In the genomic region with DNA sequence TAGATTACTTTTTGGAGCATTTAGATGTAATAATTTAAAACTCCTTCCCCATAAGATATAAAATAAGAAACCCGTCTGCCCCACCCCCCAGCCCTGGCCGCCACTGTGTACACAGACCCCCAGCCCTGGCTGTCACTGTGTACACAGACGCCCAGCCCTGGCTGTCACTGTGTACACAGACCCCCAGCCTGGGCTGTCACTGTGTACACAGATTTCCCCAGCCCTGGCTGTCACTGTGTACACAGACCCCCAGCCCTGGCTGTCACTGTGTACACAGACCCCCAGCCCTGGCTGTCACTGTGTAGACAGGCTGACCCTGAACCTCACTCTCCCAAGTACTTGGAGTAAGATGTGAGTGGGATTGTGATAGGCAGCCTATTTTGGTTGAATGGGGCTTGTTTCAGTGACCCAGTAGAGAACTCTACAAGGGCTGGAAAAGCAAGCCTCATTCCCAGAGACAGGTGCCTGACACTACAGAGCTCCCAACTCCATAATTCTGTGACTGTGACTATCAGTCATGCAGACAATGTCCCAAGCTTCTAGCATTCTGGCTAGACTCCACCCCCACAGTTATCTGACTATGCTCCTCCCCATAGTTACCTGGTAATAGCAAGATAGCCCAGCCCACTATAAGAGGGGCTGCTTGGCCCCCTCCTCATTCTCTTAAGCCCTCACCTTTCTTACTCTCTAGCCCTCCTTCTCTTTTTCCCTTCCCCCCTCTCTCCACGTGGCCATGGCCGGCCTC, we compare ENCODE assay signal across 16 mouse cellular contexts.
DNase-seq lines count a peak whose midpoint lies in the region; ATAC-seq and TF ChIP-seq lines count a peak whose summit lies in the region.
"Had no signal": no experiment of that assay in that cellular context is flagged by ENCODE, and none has a peak within 500 bp of the region (broad histone marks: within the 10 kb centered on the region; RNA-seq: fewer than 3 reads in every experiment).

No protein-coding gene starts in this region.

- no peak for TF ChIP-seq EP300 in liver, embryonic 14.5 days (IDR thresholded peaks at IDR 0.05; ENCODE audit: low read depth)

- no peak for DNase-seq in forebrain, embryonic 14.5 days (ENCODE audit: low spot score)
- DNase-seq in forebrain, postnatal 0 days: no peak
- no peak for DNase-seq in liver, embryonic 11.5 days (ENCODE audit: low spot score)
- DNase-seq in liver: no peak
- DNase-seq in hindbrain, embryonic 14.5 days (ENCODE audit: low spot score): no peak
- no peak for DNase-seq in liver, embryonic 14.5 days (ENCODE audit: low read depth in 3 of 3, low spot score in 3 of 3)
- DNase-seq in cerebellum, postnatal 4 days (ENCODE audit: low spot score in 2 of 2): no peak
- no peak for DNase-seq in cerebellum, postnatal 36 days
- DNase-seq: gastrocnemius, postnatal 14 days; kidney, adult 9 months; layer of hippocampus, adult 9-11 months had no signal

- H3K27me3 ChIP-seq in forebrain, embryonic 14.5 days (replicated peaks; ENCODE audit: control insufficient read depth, insufficient read depth, low read length): no peaks in the 10 kb centered on the region
- no peaks in the 10 kb centered on the region for H3K27me3 ChIP-seq in forebrain, postnatal 0 days (ENCODE audit: insufficient read depth, low read length)
- no peaks in the 10 kb centered on the region for H3K27me3 ChIP-seq in liver, embryonic 11.5 days (replicated peaks; ENCODE audit: control insufficient read depth, insufficient read depth, low read length)
- H3K27me3 ChIP-seq in hindbrain, embryonic 14.5 days (ENCODE audit: control insufficient read depth, insufficient read depth, low read length): no peaks in the 10 kb centered on the region
- no peaks in the 10 kb centered on the region; the same call in 1 of the 2 replicates for H3K27me3 ChIP-seq in liver, embryonic 14.5 days (ENCODE audit: control insufficient read depth, insufficient read depth, low read length)
- H3K27me3 ChIP-seq: neural tube, embryonic 15.5 days; stomach, embryonic 15.5 days had no signal

- H3K4me1 ChIP-seq in forebrain, embryonic 14.5 days (ENCODE audit: control insufficient read depth, insufficient read depth, low read length): no peaks in the 10 kb centered on the region
- no peaks in the 10 kb centered on the region for H3K4me1 ChIP-seq in forebrain, postnatal 0 days (ENCODE audit: insufficient read depth)
- no peaks in the 10 kb centered on the region for H3K4me1 ChIP-seq in liver, embryonic 11.5 days (replicated peaks; ENCODE audit: control insufficient read depth, insufficient read depth, low read length)
- no peaks in the 10 kb centered on the region for H3K4me1 ChIP-seq in hindbrain, embryonic 14.5 days (replicated peaks; ENCODE audit: control insufficient read depth, insufficient read depth, low read length)
- peaks cover 0 to 6% of the 10 kb centered on the region in 2 experiments; a peak in 1 of 4 replicates for H3K4me1 ChIP-seq in liver, embryonic 14.5 days (replicated peaks; ENCODE audit: control insufficient read depth in 2 of 2, insufficient read depth in 2 of 2, low read length in 1 of 2)
- H3K4me1 ChIP-seq: heart, embryonic 13.5 days; neural tube, embryonic 15.5 days; stomach, embryonic 15.5 days had no signal

- no peak overlapping the region for H3K27ac ChIP-seq in forebrain, embryonic 14.5 days (ENCODE audit: low read depth, low read length)
- H3K27ac ChIP-seq in forebrain, postnatal 0 days (ENCODE audit: low read depth, low read length): no peak overlapping the region
- no peak overlapping the region for H3K27ac ChIP-seq in liver, embryonic 11.5 days (ENCODE audit: low read depth, low read length)
- H3K27ac ChIP-seq in hindbrain, embryonic 14.5 days: no peak overlapping the region
- H3K27ac ChIP-seq in liver, embryonic 14.5 days: no peak overlapping the region
- H3K27ac ChIP-seq: heart, embryonic 13.5 days; left cerebral cortex, adult 2 months; neural tube, embryonic 15.5 days; stomach, embryonic 15.5 days had no signal

- no peak overlapping the region for H3K9ac ChIP-seq in forebrain, embryonic 14.5 days (ENCODE audit: low read length)
- H3K9ac ChIP-seq in forebrain, postnatal 0 days: no peak overlapping the region
- no peak overlapping the region for H3K9ac ChIP-seq in liver, embryonic 11.5 days (ENCODE audit: low read depth, low read length)
- H3K9ac ChIP-seq in hindbrain, embryonic 14.5 days: no peak overlapping the region
- H3K9ac ChIP-seq in liver, embryonic 14.5 days (replicated peaks): no peak overlapping the region
- H3K9ac ChIP-seq: heart, embryonic 13.5 days; neural tube, embryonic 15.5 days; stomach, embryonic 15.5 days had no signal

- H3K4me2 ChIP-seq in forebrain, embryonic 14.5 days (ENCODE audit: low read length): no peak overlapping the region
- H3K4me2 ChIP-seq in forebrain, postnatal 0 days (ENCODE audit: low read depth): no peak overlapping the region
- H3K4me2 ChIP-seq in liver, embryonic 11.5 days: peak overlapping the region; percentile 25
- H3K4me2 ChIP-seq in hindbrain, embryonic 14.5 days (replicated peaks): no peak overlapping the region
- H3K4me2 ChIP-seq in liver, embryonic 14.5 days (ENCODE audit: low read depth): no peak overlapping the region
- H3K4me2 ChIP-seq: heart, embryonic 13.5 days; neural tube, embryonic 15.5 days; stomach, embryonic 15.5 days had no signal

- 0 out of 2 replicates have a peak, but pooled peaks have one; percentile 20 for ATAC-seq in forebrain, embryonic 14.5 days
- ATAC-seq in forebrain, postnatal 0 days: no peak
- peak; percentile 59 for ATAC-seq in liver, embryonic 11.5 days (replicated peaks; ENCODE audit: low FRiP score)
- peak; percentile 21; the same call in 1 of the 2 replicates for ATAC-seq in hindbrain, embryonic 14.5 days (ENCODE audit: low FRiP score)
- ATAC-seq in liver, embryonic 14.5 days (ENCODE audit: insufficient read depth): 0 out of 2 replicates have a peak, but pooled peaks have one; percentile 21

- H3K36me3 ChIP-seq in forebrain, embryonic 14.5 days (ENCODE audit: control insufficient read depth, insufficient read depth, low read length): no peaks in the 10 kb centered on the region
- H3K36me3 ChIP-seq in forebrain, postnatal 0 days (ENCODE audit: insufficient read depth): no peaks in the 10 kb centered on the region
- H3K36me3 ChIP-seq in liver, embryonic 11.5 days (ENCODE audit: control insufficient read depth, insufficient read depth, low read length): no peaks in the 10 kb centered on the region
- no peaks in the 10 kb centered on the region for H3K36me3 ChIP-seq in hindbrain, embryonic 14.5 days (replicated peaks; ENCODE audit: control insufficient read depth, insufficient read depth)
- H3K36me3 ChIP-seq in liver, embryonic 14.5 days (replicated peaks; ENCODE audit: control insufficient read depth, insufficient read depth, low read depth): no peaks in the 10 kb centered on the region
- H3K36me3 ChIP-seq: heart, embryonic 13.5 days; neural tube, embryonic 15.5 days; stomach, embryonic 15.5 days had no signal

- WGBS in forebrain, embryonic 14.5 days: 45% methylated on average over 5 of the region's 5 CpGs
- WGBS in forebrain, postnatal 0 days: 41% methylated on average over 5 of the region's 5 CpGs
- 42% methylated on average over 5 of the region's 5 CpGs for WGBS in liver, embryonic 11.5 days
- 44% methylated on average over 5 of the region's 5 CpGs for WGBS in hindbrain, embryonic 14.5 days
- 34% methylated on average over 5 of the region's 5 CpGs for WGBS in liver, embryonic 14.5 days (ENCODE audit: insufficient replicate concordance)

- TF ChIP-seq CTCF in forebrain, postnatal 0 days (IDR thresholded peaks at IDR 0.05; ENCODE audit: low read depth): no peak
- no peak for TF ChIP-seq CTCF in liver, embryonic 14.5 days (IDR thresholded peaks at IDR 0.05; ENCODE audit: low read depth)

- H3K4me3 ChIP-seq in forebrain, embryonic 14.5 days (ENCODE audit: low read depth, low read length): no peak overlapping the region
- no peak overlapping the region for H3K4me3 ChIP-seq in forebrain, postnatal 0 days (ENCODE audit: low read depth, low read length)
- H3K4me3 ChIP-seq in liver, embryonic 11.5 days (ENCODE audit: low read depth, low read length): no peak overlapping the region
- no peak overlapping the region for H3K4me3 ChIP-seq in hindbrain, embryonic 14.5 days (replicated peaks; ENCODE audit: low read length)
- no peak overlapping the region for H3K4me3 ChIP-seq in liver, embryonic 14.5 days (ENCODE audit: insufficient read depth in 1 of 2, low read depth in 2 of 2, low read length in 2 of 2)
- H3K4me3 ChIP-seq: erythroblast, embryonic 14.5 days; heart, embryonic 13.5 days; left cerebral cortex, adult 2 months; neural tube, embryonic 15.5 days; stomach, embryonic 15.5 days had no signal

- no peaks in the 10 kb centered on the region for H3K9me3 ChIP-seq in forebrain, embryonic 14.5 days (replicated peaks; ENCODE audit: control insufficient read depth, low read length)
- no peaks in the 10 kb centered on the region for H3K9me3 ChIP-seq in forebrain, postnatal 0 days (ENCODE audit: low read length)
- H3K9me3 ChIP-seq in liver, embryonic 11.5 days (ENCODE audit: control insufficient read depth, low read length): no peaks in the 10 kb centered on the region
- H3K9me3 ChIP-seq in hindbrain, embryonic 14.5 days (ENCODE audit: control insufficient read depth, low read length): no peaks in the 10 kb centered on the region
- H3K9me3 ChIP-seq in liver, embryonic 14.5 days (ENCODE audit: control insufficient read depth, low read length): no peaks in the 10 kb centered on the region
- H3K9me3 ChIP-seq: heart, embryonic 13.5 days; neural tube, embryonic 15.5 days; stomach, embryonic 15.5 days had no signal
